Mouse (Mus musculus): ENCODE results near the gene Adk. TPM values are rescaled to one million over a fixed set of nuclear protein-coding genes. Genes with fewer than 3 reads are reported as not detected.

Gene Adk
- polyA plus RNA-seq, 1 experiment from 2014 or later, result 203 TPM

GRCm38 (mm10) chr14:21241105-21241504, 188.7 kb downstream of the Adk start:
- H3K9me3 ChIP-seq, result no peaks in the 10 kb centered on the region
- no peaks in the 10 kb centered on the region for H3K4me1 ChIP-seq
- WGBS, result 62% methylated on average over 5 of the region's 5 CpGs
- no peaks in the 10 kb centered on the region for H3K27me3 ChIP-seq
- H3K27ac ChIP-seq, result no peak overlapping the region
- ATAC-seq (ENCODE audit: borderline replicate concordance, extremely low read depth, low FRiP score, low TSS enrichment), result no peak
- no peaks in the 10 kb centered on the region for H3K36me3 ChIP-seq
- no peak overlapping the region for H3K4me3 ChIP-seq
- no peak overlapping the region for H3K4me2 ChIP-seq
- no peak overlapping the region for H3K9ac ChIP-seq

- H3K4me1 ChIP-seq, result peaks cover 4% of the 10 kb centered on the region; the same call in 1 of the 2 replicates
- no peaks in the 10 kb centered on the region for H3K27me3 ChIP-seq
- no peak overlapping the region for H3K4me3 ChIP-seq
- no peak for ATAC-seq (ENCODE audit: borderline replicate concordance, extremely low read depth, low FRiP score, low TSS enrichment)
- no peak overlapping the region for H3K27ac ChIP-seq
- no peaks in the 10 kb centered on the region for H3K36me3 ChIP-seq
- no peak overlapping the region for H3K4me2 ChIP-seq
- 87% methylated on average over 5 of the region's 5 CpGs for whole genome bisulfite sequencing
- no peaks in the 10 kb centered on the region for H3K9me3 ChIP-seq
- no peak overlapping the region for H3K9ac ChIP-seq
These were observed 199.0 kb downstream of the Adk start for GRCm38 (mm10) chr14:21251386-21251785.

- Histone ChIP-seq H3K27me3 (no peaks in the 10 kb centered on the region), H3K9ac (no peak overlapping the region), H3K27ac (no peak overlapping the region), H3K4me1 (peaks cover 4% of the 10 kb centered on the region; the same call in 1 of the 2 replicates), H3K36me3 (no peaks in the 10 kb centered on the region), H3K9me3 (no peaks in the 10 kb centered on the region), H3K4me2 (no peak overlapping the region), H3K4me3 (no peak overlapping the region)
- whole genome bisulfite sequencing, result 40% methylated on average over 7 of the region's 7 CpGs
- no peak for ATAC-seq (ENCODE audit: borderline replicate concordance, extremely low read depth, low FRiP score, low TSS enrichment)
These were observed 200.0 kb downstream of the Adk start for GRCm38 (mm10) chr14:21252326-21252886.

GRCm38 (mm10) chr14:21253321-21253992, 201.1 kb downstream of the Adk start:
- 66% methylated on average over 5 of the region's 5 CpGs for WGBS
- Histone ChIP-seq H3K4me2 (no peak overlapping the region), H3K4me1 (peaks cover 4% of the 10 kb centered on the region; the same call in 1 of the 2 replicates), H3K27me3 (no peaks in the 10 kb centered on the region), H3K9ac (no peak overlapping the region), H3K36me3 (no peaks in the 10 kb centered on the region), H3K4me3 (no peak overlapping the region), H3K27ac (no peak overlapping the region), H3K9me3 (no peaks in the 10 kb centered on the region)
- no peak for ATAC-seq (ENCODE audit: borderline replicate concordance, extremely low read depth, low FRiP score, low TSS enrichment)

GRCm38 (mm10) chr14:21253993-21254339, 201.6 kb downstream of the Adk start:
- H3K9ac ChIP-seq, result no peak overlapping the region
- whole genome bisulfite sequencing, result 74% methylated on average over 2 of the region's 2 CpGs

GRCm38 (mm10) chr14:21268229-21268628, 215.9 kb downstream of the Adk start:
- no peaks in the 10 kb centered on the region for H3K36me3 ChIP-seq
- H3K4me3 ChIP-seq, result no peak overlapping the region
- no peak overlapping the region for H3K27ac ChIP-seq
- 0 out of 2 replicates have a peak, but pooled peaks cover 3% of the 10 kb centered on the region for H3K4me1 ChIP-seq
- H3K9me3 ChIP-seq, result no peaks in the 10 kb centered on the region
- no peak overlapping the region for H3K4me2 ChIP-seq
- 81% methylated on average over 8 of the region's 8 CpGs for WGBS
- ATAC-seq (ENCODE audit: borderline replicate concordance, extremely low read depth, low FRiP score, low TSS enrichment), result no peak
- H3K9ac ChIP-seq, result no peak overlapping the region
- H3K27me3 ChIP-seq, result no peaks in the 10 kb centered on the region

More at GRCm38 (mm10) chr14:21253993-21254339, 201.6 kb downstream of the Adk start:
- Histone ChIP-seq H3K4me2 (no peak overlapping the region), H3K36me3 (no peaks in the 10 kb centered on the region), H3K27me3 (no peaks in the 10 kb centered on the region), H3K4me3 (no peak overlapping the region), H3K4me1 (peaks cover 4% of the 10 kb centered on the region; the same call in 1 of the 2 replicates), H3K9me3 (no peaks in the 10 kb centered on the region), H3K27ac (no peak overlapping the region)
- no peak for ATAC-seq (ENCODE audit: borderline replicate concordance, extremely low read depth, low FRiP score, low TSS enrichment)

GRCm38 (mm10) chr14:21271472-21271871, 219.1 kb downstream of the Adk start:
- Histone ChIP-seq H3K27me3 (no peaks in the 10 kb centered on the region), H3K36me3 (no peaks in the 10 kb centered on the region), H3K4me2 (no peak overlapping the region), H3K9me3 (no peaks in the 10 kb centered on the region), H3K4me3 (no peak overlapping the region), H3K4me1 (0 out of 2 replicates have a peak, but pooled peaks cover 3% of the 10 kb centered on the region), H3K27ac (no peak overlapping the region), H3K9ac (no peak overlapping the region)
- 63% methylated on average over 4 of the region's 4 CpGs for WGBS
- no peak for ATAC-seq (ENCODE audit: borderline replicate concordance, extremely low read depth, low FRiP score, low TSS enrichment)

- no peaks in the 10 kb centered on the region for H3K36me3 ChIP-seq
- no peak overlapping the region for H3K4me3 ChIP-seq
- H3K9ac ChIP-seq, result no peak overlapping the region
- H3K4me1 ChIP-seq, result peaks cover 6% of the 10 kb centered on the region; the same call in 1 of the 2 replicates
- 72% methylated on average over 1 of the region's 1 CpGs for WGBS
- no peaks in the 10 kb centered on the region for H3K27me3 ChIP-seq
- no peak overlapping the region for H3K27ac ChIP-seq
- no peak for ATAC-seq (ENCODE audit: borderline replicate concordance, extremely low read depth, low FRiP score, low TSS enrichment)
- no peaks in the 10 kb centered on the region for H3K9me3 ChIP-seq
- H3K4me2 ChIP-seq, result no peak overlapping the region
These were observed 223.4 kb downstream of the Adk start for GRCm38 (mm10) chr14:21275786-21276185.

GRCm38 (mm10) chr14:21278290-21278689, 225.9 kb downstream of the Adk start:
- no peaks in the 10 kb centered on the region for H3K9me3 ChIP-seq
- no peak for ATAC-seq (ENCODE audit: borderline replicate concordance, extremely low read depth, low FRiP score, low TSS enrichment)
- WGBS, result 89% methylated on average over 2 of the region's 2 CpGs
- H3K4me1 ChIP-seq, result peaks cover 3% of the 10 kb centered on the region; the same call in 1 of the 2 replicates
- H3K27ac ChIP-seq, result no peak overlapping the region
- H3K9ac ChIP-seq, result no peak overlapping the region
- H3K4me2 ChIP-seq, result no peak overlapping the region
- H3K4me3 ChIP-seq, result no peak overlapping the region
- H3K36me3 ChIP-seq, result no peaks in the 10 kb centered on the region
- H3K27me3 ChIP-seq, result no peaks in the 10 kb centered on the region

GRCm38 (mm10) chr14:21278907-21279535, 226.6 kb downstream of the Adk start:
- no peak for ATAC-seq (ENCODE audit: borderline replicate concordance, extremely low read depth, low FRiP score, low TSS enrichment)
- H3K27ac ChIP-seq, result no peak overlapping the region

GRCm38 (mm10) chr14:21280451-21280850, 228.1 kb downstream of the Adk start:
- no peak for ATAC-seq (ENCODE audit: borderline replicate concordance, extremely low read depth, low FRiP score, low TSS enrichment)
- 69% methylated on average over 3 of the region's 3 CpGs for WGBS
- no peaks in the 10 kb centered on the region for H3K36me3 ChIP-seq
- peaks cover 3% of the 10 kb centered on the region; the same call in 1 of the 2 replicates for H3K4me1 ChIP-seq
- no peak overlapping the region for H3K4me3 ChIP-seq
- no peaks in the 10 kb centered on the region for H3K27me3 ChIP-seq
- no peak overlapping the region for H3K27ac ChIP-seq
- no peaks in the 10 kb centered on the region for H3K9me3 ChIP-seq
- no peak overlapping the region for H3K4me2 ChIP-seq
- H3K9ac ChIP-seq, result no peak overlapping the region

More at GRCm38 (mm10) chr14:21278907-21279535, 226.6 kb downstream of the Adk start:
- Histone ChIP-seq H3K9me3 (no peaks in the 10 kb centered on the region), H3K36me3 (no peaks in the 10 kb centered on the region), H3K4me2 (no peak overlapping the region), H3K4me3 (no peak overlapping the region), H3K27me3 (no peaks in the 10 kb centered on the region), H3K9ac (no peak overlapping the region), H3K4me1 (peaks cover 3% of the 10 kb centered on the region; the same call in 1 of the 2 replicates)
- 45% methylated on average over 6 of the region's 6 CpGs for WGBS

GRCm38 (mm10) chr14:21281506-21281905, 229.1 kb downstream of the Adk start:
- 77% methylated on average over 4 of the region's 4 CpGs for WGBS
- H3K9ac ChIP-seq, result no peak overlapping the region
- H3K4me1 ChIP-seq, result peaks cover 11% of the 10 kb centered on the region; the same call in 1 of the 2 replicates
- no peaks in the 10 kb centered on the region for H3K27me3 ChIP-seq
- no peak overlapping the region for H3K4me2 ChIP-seq
- H3K9me3 ChIP-seq, result no peaks in the 10 kb centered on the region
- no peak for ATAC-seq (ENCODE audit: borderline replicate concordance, extremely low read depth, low FRiP score, low TSS enrichment)
- H3K4me3 ChIP-seq, result no peak overlapping the region
- no peaks in the 10 kb centered on the region for H3K36me3 ChIP-seq
- no peak overlapping the region for H3K27ac ChIP-seq

Data from lung, embryonic 15.5 days (tissue).